Comparison of ENCODE assay signal across 13 mouse cellular contexts in the genomic region with DNA sequence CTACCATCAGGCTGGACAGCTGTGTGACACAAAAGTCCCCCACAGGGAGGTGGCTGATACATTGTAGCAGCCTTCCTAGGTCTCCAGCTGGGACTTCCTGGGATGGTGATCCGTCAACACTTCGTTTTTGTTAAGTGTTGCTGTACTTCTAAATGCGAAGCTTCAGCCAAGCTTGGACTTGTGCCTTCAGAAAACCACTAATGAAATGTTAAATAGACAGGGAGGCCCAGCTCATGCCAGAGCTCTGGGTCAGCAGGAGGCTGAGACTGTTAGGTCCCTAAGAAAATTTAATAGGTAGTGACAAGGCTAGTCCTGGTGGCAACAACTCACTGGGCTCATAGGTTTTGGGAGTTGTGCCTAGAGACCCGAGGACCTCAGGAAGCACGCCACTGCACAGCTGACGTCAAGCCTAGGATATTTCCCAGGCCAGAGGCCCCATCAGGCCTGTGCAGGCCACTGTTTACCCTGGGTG.
A peak's percentile ranks its signal among the peaks of the same experiment; 100 is the strongest.
DNase-seq lines count a peak whose midpoint lies in the region; ATAC-seq and TF ChIP-seq lines count a peak whose summit lies in the region.
"Had no signal": no experiment of that assay in that cellular context is flagged by ENCODE, and none has a peak within 500 bp of the region (broad histone marks: within the 10 kb centered on the region; RNA-seq: fewer than 3 reads in every experiment).

No protein-coding gene starts in this region.

- H3K27ac ChIP-seq in forebrain, postnatal 0 days (ENCODE audit: low read depth, low read length), result no peak overlapping the region
- no peak overlapping the region for H3K27ac ChIP-seq in forebrain, embryonic 13.5 days
- no peak overlapping the region for H3K27ac ChIP-seq in limb, embryonic 14.5 days (replicated peaks; ENCODE audit: low read depth, low read length)
- no peak overlapping the region for H3K27ac ChIP-seq in limb, embryonic 10.5 days
- H3K27ac ChIP-seq: forebrain, embryonic 15.5 days; hindbrain, embryonic 13.5 days; neural tube, embryonic 12.5 days had no signal

- intact Hi-C loops in left cerebral cortex, postnatal 36 days (cut with DNase I), result no loop called here

- H3K4me1 ChIP-seq in forebrain, postnatal 0 days (ENCODE audit: insufficient read depth), result no peaks in the 10 kb centered on the region
- H3K4me1 ChIP-seq in forebrain, embryonic 13.5 days, result peaks cover 16% of the 10 kb centered on the region
- H3K4me1 ChIP-seq in limb, embryonic 14.5 days (ENCODE audit: control insufficient read depth, insufficient read depth, low read length), result peaks cover 20% of the 10 kb centered on the region
- H3K4me1 ChIP-seq in limb, embryonic 10.5 days, result peaks cover 33% of the 10 kb centered on the region

- H3K27me3 ChIP-seq in forebrain, postnatal 0 days (ENCODE audit: insufficient read depth, low read length), result no peaks in the 10 kb centered on the region
- no peaks in the 10 kb centered on the region for H3K27me3 ChIP-seq in forebrain, embryonic 13.5 days
- no peaks in the 10 kb centered on the region for H3K27me3 ChIP-seq in limb, embryonic 14.5 days (ENCODE audit: control insufficient read depth, insufficient read depth, low read length)
- H3K27me3 ChIP-seq in limb, embryonic 10.5 days (ENCODE audit: low read depth, poor library complexity, severe bottlenecking), result no peaks in the 10 kb centered on the region
- H3K27me3 ChIP-seq: forebrain, embryonic 15.5 days; hindbrain, embryonic 13.5 days; neural tube, embryonic 12.5 days had no signal

- no peak for TF ChIP-seq CTCF in forebrain, postnatal 0 days (IDR thresholded peaks at IDR 0.05; ENCODE audit: low read depth)

- H3K9me3 ChIP-seq in forebrain, postnatal 0 days (ENCODE audit: low read length), result no peaks in the 10 kb centered on the region
- 0 out of 2 replicates have a peak, but pooled peaks cover 2% of the 10 kb centered on the region for H3K9me3 ChIP-seq in forebrain, embryonic 13.5 days (replicated peaks)
- H3K9me3 ChIP-seq in limb, embryonic 14.5 days (ENCODE audit: control insufficient read depth, low read length), result no peaks in the 10 kb centered on the region
- H3K9me3 ChIP-seq in limb, embryonic 10.5 days (replicated peaks), result no peaks in the 10 kb centered on the region
- H3K9me3 ChIP-seq: forebrain, embryonic 15.5 days; hindbrain, embryonic 13.5 days; neural tube, embryonic 12.5 days had no signal

- no peak for TF ChIP-seq POLR2A in limb, embryonic 14.5 days (IDR thresholded peaks at IDR 0.05; ENCODE audit: borderline replicate concordance, extremely low read depth, insufficient read depth, insufficient read length)

- H3K9ac ChIP-seq in forebrain, postnatal 0 days, result no peak overlapping the region
- H3K9ac ChIP-seq in forebrain, embryonic 13.5 days, result no peak overlapping the region
- no peak overlapping the region for H3K9ac ChIP-seq in limb, embryonic 14.5 days (ENCODE audit: low read depth, low read length, severe bottlenecking)
- H3K9ac ChIP-seq: forebrain, embryonic 15.5 days; hindbrain, embryonic 13.5 days; neural tube, embryonic 12.5 days had no signal

- H3K4me2 ChIP-seq in forebrain, postnatal 0 days (ENCODE audit: low read depth), result no peak overlapping the region
- no peak overlapping the region for H3K4me2 ChIP-seq in forebrain, embryonic 13.5 days
- H3K4me2 ChIP-seq in limb, embryonic 14.5 days (replicated peaks; ENCODE audit: low read depth, low read length, severe bottlenecking), result no peak overlapping the region
- H3K4me2 ChIP-seq: forebrain, embryonic 15.5 days; hindbrain, embryonic 13.5 days; neural tube, embryonic 12.5 days had no signal

- peak; percentile 14; the same call in 1 of the 2 replicates for ATAC-seq in forebrain, postnatal 0 days
- no peak for ATAC-seq in forebrain, embryonic 13.5 days
- no peak; the same call in 1 of the 2 replicates for ATAC-seq in limb, embryonic 14.5 days (ENCODE audit: low FRiP score, low read depth)
- ATAC-seq: forebrain, embryonic 15.5 days had no signal

- H3K36me3 ChIP-seq in forebrain, postnatal 0 days (ENCODE audit: insufficient read depth), result no peaks in the 10 kb centered on the region
- H3K36me3 ChIP-seq in forebrain, embryonic 13.5 days (ENCODE audit: poor library complexity, severe bottlenecking), result no peaks in the 10 kb centered on the region
- no peaks in the 10 kb centered on the region for H3K36me3 ChIP-seq in limb, embryonic 14.5 days (ENCODE audit: control insufficient read depth, insufficient read depth, low read length)
- H3K36me3 ChIP-seq in limb, embryonic 10.5 days, result no peaks in the 10 kb centered on the region
- H3K36me3 ChIP-seq: forebrain, embryonic 15.5 days; hindbrain, embryonic 13.5 days; neural tube, embryonic 12.5 days had no signal

- WGBS in forebrain, postnatal 0 days, result 44% methylated on average over 6 of the region's 6 CpGs
- WGBS in forebrain, embryonic 13.5 days, result 73% methylated on average over 6 of the region's 6 CpGs
- 59% methylated on average over 6 of the region's 6 CpGs for WGBS in limb, embryonic 14.5 days
- 74% methylated on average over 6 of the region's 6 CpGs for WGBS in limb, embryonic 10.5 days

- DNase-seq in forebrain, postnatal 0 days, result peak; percentile 30
- DNase-seq in limb, embryonic 14.5 days (ENCODE audit: low spot score), result peak; percentile 30
- no peak for DNase-seq in limb, embryonic 10.5 days (ENCODE audit: low spot score)
- peak; percentile 38 for DNase-seq in kidney, adult 9 months
- DNase-seq in skeletal muscle tissue, adult 2 months (ENCODE audit: low read depth, low spot score), result peak; percentile 13
- no peak for DNase-seq in right cerebral cortex, postnatal 25 days
- DNase-seq in left cerebral cortex, postnatal 36 days (ENCODE audit: low spot score in 2 of 2), result no peak
- DNase-seq: adrenal gland, adult 2 months; layer of hippocampus, adult 9-11 months had no signal

- no peak overlapping the region for H3K4me3 ChIP-seq in forebrain, postnatal 0 days (ENCODE audit: low read depth, low read length)
- H3K4me3 ChIP-seq in forebrain, embryonic 13.5 days, result no peak overlapping the region
- H3K4me3 ChIP-seq in limb, embryonic 14.5 days (replicated peaks; ENCODE audit: low read length), result no peak overlapping the region
- H3K4me3 ChIP-seq in limb, embryonic 10.5 days, result no peak overlapping the region
- H3K4me3 ChIP-seq: forebrain, embryonic 15.5 days; hindbrain, embryonic 13.5 days; neural tube, embryonic 12.5 days had no signal

Comparison
In these comparisons a context has a peak if more than half of its experiments do, and no peak if none do; other contexts are left out.
1. DNase-seq: peak in forebrain, postnatal 0 days (single experiment), limb, embryonic 14.5 days (single experiment), kidney, adult 9 months (single experiment) and skeletal muscle tissue, adult 2 months (single experiment); none in limb, embryonic 10.5 days (single experiment), right cerebral cortex, postnatal 25 days (single experiment) and left cerebral cortex, postnatal 36 days (0 of 2).